Mouse (Mus musculus): ENCODE results near the gene Slc27a3. TPM values are rescaled to one million over a fixed set of nuclear protein-coding genes. Genes with fewer than 3 reads are reported as not detected.

Gene Slc27a3
- 22.9 and 24.1 TPM in 2 replicates for polyA plus RNA-seq (2015; fragmentation: Nextera tagmentation; extraction: Ambion mirVana)

DNA sequence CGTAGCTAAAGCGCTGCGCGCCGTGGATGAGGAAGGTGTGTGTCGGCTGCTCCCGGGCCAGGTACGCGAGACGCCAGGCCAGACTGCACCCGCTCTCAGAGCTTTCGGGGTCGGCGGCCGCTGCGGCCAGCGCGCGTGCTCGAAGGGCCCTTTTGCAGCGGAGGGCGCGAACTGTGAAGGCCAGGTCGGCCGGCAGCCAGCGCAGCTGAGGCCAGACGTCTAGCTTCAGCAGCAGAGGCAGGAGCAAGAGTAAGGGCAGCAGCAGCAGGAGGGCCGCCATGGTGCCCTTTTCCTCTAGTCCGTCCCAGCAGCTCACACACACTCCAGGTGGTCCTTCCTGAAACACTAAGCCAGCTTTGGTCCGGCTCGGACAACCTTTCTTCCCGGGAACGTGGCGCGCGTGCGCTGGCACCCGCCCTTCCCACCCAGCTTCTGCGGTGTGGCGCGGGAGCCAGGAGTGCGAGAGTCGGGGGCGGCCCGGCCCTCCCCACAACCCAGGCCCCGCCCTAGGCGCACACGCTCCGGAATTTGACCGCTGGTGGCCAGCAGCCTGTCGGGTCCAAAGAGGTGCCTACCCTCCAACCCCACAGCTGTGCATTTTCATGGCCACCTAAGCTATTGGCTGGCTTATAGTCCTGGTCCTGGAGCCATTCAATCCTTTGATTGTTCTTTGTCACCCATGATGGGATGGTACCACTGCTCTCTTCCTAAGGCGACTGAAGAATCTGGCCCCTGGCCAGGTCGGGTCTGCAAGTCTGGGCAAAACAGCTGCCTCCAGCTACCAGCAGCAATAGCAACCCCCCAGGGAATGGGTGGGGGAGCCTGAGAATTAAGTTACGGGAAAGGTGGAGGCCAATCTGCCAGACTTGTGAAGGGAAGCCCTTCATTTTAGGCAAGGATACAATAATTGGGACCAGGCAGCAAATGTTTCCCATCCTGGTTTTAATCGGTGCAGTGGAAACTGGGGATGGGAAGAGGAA lies at the start of gene Slc27a3:
Gene Slc27a3, minus strand, starts transcription at position 428 of the 980 bp plus-strand sequence.
- Histone ChIP-seq H3K9me3 (no peaks in the 10 kb centered on the region), H3K27me3 (no peaks in the 10 kb centered on the region), H3K27ac (replicated peaks) (peak within 1 kb of the TSS; percentile 97), H3K4me1 (replicated peaks) (peaks cover 45% of the 10 kb centered on the region), H3K36me3 (peaks cover 64% of the 10 kb centered on the region), H3K9ac (peak within 1 kb of the TSS; percentile 95), H3K4me2 (peak within 1 kb of the TSS; percentile 96), H3K4me3 (peak within 1 kb of the TSS; percentile 73)
- ATAC-seq (ENCODE audit: low read depth), result peak; percentile 75
- 1% methylated on average over 53 of the region's 55 CpGs for WGBS

DNA sequence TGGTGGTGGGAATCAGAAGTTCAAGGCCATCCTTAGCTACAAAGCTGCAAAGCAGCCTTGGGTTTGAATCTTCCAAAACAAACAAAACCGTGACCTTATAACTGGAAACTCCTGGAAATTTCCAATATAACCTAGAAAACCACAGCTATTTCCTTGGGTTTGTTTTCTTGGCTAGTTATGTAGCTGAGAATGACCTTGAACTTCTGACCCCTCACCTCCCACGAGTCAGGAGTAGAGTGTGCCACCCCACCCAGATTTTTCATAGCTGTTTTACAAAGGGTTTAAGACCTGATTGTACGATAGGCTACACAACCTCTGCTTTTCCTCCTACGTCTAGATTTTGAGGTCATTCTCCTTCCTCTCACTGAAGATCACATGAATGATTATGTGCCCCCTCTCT lies 47.4 kb upstream of the Slc27a3 start:
- no peak overlapping the region for H3K4me3 ChIP-seq
- no peak overlapping the region for H3K27ac ChIP-seq (replicated peaks)
- no peak for ATAC-seq (ENCODE audit: low read depth)
- no peak overlapping the region for H3K9ac ChIP-seq
- no peaks in the 10 kb centered on the region for H3K27me3 ChIP-seq
- H3K4me1 ChIP-seq (replicated peaks), result peaks cover 14% of the 10 kb centered on the region
- H3K9me3 ChIP-seq, result no peaks in the 10 kb centered on the region
- no peaks in the 10 kb centered on the region for H3K36me3 ChIP-seq
- WGBS, result 82% methylated on average over 4 of the region's 4 CpGs
- no peak overlapping the region for H3K4me2 ChIP-seq

DNA sequence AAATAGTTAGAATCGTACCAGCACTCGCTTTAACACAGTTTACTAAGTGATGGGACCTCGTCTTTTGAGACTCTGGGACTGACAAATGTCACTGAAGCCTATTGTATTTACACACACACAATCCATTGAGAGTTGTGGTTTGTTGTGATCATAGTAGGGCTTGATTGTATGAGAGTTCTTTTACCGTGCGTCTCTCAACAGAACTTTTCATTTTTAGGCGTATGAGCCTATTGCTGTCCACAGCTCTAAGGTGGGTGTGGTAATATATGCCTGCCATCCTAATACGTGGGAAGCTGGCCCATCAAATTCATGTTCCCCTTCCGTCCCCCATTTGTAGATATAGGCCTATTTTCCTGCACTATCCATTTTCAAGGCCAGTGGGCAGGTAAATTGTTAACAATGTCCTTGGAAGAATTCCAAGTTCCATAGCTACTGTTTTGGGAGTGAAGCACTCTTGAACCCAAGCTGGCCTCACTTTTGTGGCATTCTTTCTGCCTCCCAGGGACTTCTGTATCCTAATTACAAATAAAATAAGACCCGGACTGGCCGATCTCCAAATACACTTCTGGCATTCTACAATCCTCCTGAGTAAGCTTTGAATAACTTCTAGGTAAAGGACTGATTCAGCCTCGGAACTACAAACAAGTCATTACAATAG lies 44.5 kb upstream of the Slc27a3 start:
- Histone ChIP-seq H3K36me3 (0 out of 2 replicates have a peak, but pooled peaks cover 3% of the 10 kb centered on the region), H3K27me3 (no peaks in the 10 kb centered on the region), H3K4me3 (peak overlapping the region; percentile 56), H3K9me3 (no peaks in the 10 kb centered on the region), H3K4me1 (replicated peaks) (peaks cover 33% of the 10 kb centered on the region), H3K4me2 (peak overlapping the region; percentile 99), H3K9ac (peak overlapping the region; percentile 43; the same call in 1 of the 2 replicates), H3K27ac (replicated peaks) (peak overlapping the region; percentile 4; the same call in 1 of the 2 replicates)
- no peak for ATAC-seq (ENCODE audit: low read depth)
- WGBS, result 58% methylated on average over 11 of the region's 11 CpGs

DNA sequence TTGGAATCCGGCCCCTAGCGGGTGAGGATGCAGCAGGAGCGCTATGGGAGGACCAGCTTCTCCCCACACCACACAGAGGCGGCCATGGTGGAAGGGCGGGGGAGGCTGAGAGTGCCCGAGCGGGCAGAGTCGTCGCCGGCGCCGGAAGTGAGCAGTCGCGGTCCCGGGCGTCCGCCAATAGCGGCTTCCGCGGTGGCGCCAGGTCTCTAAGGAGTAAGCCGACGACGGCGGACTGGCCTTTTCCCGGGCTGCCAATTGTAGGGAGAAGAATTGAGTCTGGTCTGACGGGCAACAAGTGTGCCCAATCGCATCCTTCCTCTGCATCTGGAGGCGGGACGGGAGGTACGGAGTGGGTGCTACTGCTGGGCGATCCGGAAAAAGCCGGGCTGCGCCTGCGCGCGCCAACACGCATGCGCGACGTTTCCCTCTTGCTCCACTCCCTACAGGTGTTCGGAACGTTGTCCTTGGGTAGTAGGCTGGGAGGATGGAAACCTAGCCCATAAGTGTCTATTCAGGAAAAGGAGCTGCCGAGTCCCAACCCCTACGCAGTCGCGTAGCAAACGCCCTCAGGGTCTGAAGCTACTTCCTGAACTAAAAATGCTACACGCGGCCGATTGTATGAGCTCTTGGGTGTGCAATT lies 43.8 kb upstream of the Slc27a3 start, which contains the start of gene Ints3:
Gene Ints3, minus strand, starts transcription at position 242 of the 640 bp plus-strand sequence.
- peak; percentile 99 for ATAC-seq (ENCODE audit: low read depth)
- Histone ChIP-seq H3K27ac (replicated peaks) (peak within 1 kb of the TSS; percentile 96), H3K9ac (peak within 1 kb of the TSS; percentile 80), H3K27me3 (no peaks in the 10 kb centered on the region), H3K9me3 (no peaks in the 10 kb centered on the region), H3K4me3 (peak within 1 kb of the TSS; percentile 56), H3K4me2 (peak within 1 kb of the TSS; percentile 99), H3K36me3 (0 out of 2 replicates have a peak, but pooled peaks cover 6% of the 10 kb centered on the region), H3K4me1 (replicated peaks) (peaks cover 40% of the 10 kb centered on the region)
- WGBS, result under 1% methylated on average over 52 of the region's 52 CpGs

DNA sequence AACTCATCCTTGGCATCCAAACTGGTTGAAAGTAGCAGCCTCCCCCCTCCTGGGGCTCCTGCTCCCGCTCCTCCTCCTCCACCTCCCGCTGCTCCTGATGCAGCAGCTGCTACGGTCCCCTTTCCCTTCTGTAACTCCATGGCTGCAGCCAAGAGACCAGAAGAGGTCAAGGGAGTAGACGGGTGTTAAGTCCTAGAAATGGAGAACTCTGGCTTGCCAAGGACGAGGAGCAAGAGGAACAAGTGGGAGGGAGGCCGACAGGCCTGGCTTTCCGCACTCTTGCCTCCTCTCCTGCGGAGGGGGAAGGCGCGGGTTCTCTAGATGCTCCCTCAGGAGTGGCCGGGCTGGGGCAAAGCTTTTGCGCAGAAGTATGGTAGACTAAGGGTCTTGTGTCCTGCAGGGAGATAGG lies 43.1 kb upstream of the Slc27a3 start:
- 1% methylated on average over 12 of the region's 12 CpGs for WGBS
- ATAC-seq (ENCODE audit: low read depth), result peak; percentile 60
- 0 out of 2 replicates have a peak, but pooled peaks cover 6% of the 10 kb centered on the region for H3K36me3 ChIP-seq
- peak overlapping the region; percentile 99 for H3K4me2 ChIP-seq
- peak overlapping the region; percentile 56 for H3K4me3 ChIP-seq
- H3K27me3 ChIP-seq, result no peaks in the 10 kb centered on the region
- peaks cover 47% of the 10 kb centered on the region for H3K4me1 ChIP-seq (replicated peaks)
- peak overlapping the region; percentile 80 for H3K9ac ChIP-seq
- peak overlapping the region; percentile 96 for H3K27ac ChIP-seq (replicated peaks)
- no peaks in the 10 kb centered on the region for H3K9me3 ChIP-seq

DNA sequence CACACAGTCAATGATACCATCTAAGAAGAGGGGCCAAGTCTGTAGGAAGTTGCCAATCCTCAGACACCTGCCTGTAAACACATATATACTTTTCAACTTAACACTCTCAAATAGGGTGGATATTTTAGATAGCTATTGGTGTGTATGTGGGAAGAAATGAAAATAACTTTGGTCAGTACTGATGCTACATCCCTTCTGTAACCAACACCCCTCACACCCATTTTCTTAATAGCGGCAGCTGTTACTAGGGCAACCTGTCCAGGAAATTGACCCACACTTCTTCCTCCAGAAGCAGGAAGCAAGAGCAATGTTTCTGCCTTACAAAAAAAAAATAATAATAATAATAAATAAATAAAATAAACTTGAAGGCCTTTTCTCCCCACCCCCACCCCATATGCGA lies 42.6 kb upstream of the Slc27a3 start:
- WGBS, result 15% methylated on average over 2 of the region's 2 CpGs
- Histone ChIP-seq H3K27me3 (no peaks in the 10 kb centered on the region), H3K4me3 (peak overlapping the region; percentile 56), H3K36me3 (0 out of 2 replicates have a peak, but pooled peaks cover 6% of the 10 kb centered on the region), H3K9ac (peak overlapping the region; percentile 80), H3K9me3 (no peaks in the 10 kb centered on the region), H3K27ac (replicated peaks) (0 out of 2 replicates have a peak overlapping the region, but pooled peaks have one; percentile 96), H3K4me1 (replicated peaks) (peaks cover 47% of the 10 kb centered on the region), H3K4me2 (peak overlapping the region; percentile 99)
- ATAC-seq (ENCODE audit: low read depth), result no peak

DNA sequence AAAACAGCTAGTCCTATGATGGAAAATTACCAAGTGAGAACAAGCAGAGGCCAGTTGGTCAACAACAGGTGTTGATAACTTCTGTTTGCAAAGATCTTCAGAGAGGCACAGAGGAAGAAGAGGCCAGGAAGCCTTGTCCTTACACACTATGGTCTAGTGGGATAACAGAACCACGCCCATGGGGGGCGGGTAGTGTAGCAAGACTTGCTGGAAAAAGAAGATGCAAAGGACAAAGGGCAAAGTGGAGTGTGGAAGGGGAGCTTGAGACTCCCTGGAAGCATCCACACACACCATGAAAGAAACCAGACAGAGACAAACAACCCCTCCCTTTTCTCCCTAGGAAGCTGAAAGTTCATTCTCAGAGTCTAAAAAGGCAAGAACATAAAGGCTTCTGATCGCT lies 39.8 kb upstream of the Slc27a3 start:
- Histone ChIP-seq H3K4me1 (replicated peaks) (peaks cover 47% of the 10 kb centered on the region), H3K27me3 (no peaks in the 10 kb centered on the region), H3K36me3 (peaks cover 14% of the 10 kb centered on the region; the same call in 1 of the 2 replicates), H3K27ac (replicated peaks) (no peak overlapping the region), H3K9ac (no peak overlapping the region), H3K4me3 (no peak overlapping the region), H3K9me3 (no peaks in the 10 kb centered on the region), H3K4me2 (no peak overlapping the region)
- no peak for ATAC-seq (ENCODE audit: low read depth)
- 87% methylated on average over 3 of the region's 3 CpGs for WGBS

DNA sequence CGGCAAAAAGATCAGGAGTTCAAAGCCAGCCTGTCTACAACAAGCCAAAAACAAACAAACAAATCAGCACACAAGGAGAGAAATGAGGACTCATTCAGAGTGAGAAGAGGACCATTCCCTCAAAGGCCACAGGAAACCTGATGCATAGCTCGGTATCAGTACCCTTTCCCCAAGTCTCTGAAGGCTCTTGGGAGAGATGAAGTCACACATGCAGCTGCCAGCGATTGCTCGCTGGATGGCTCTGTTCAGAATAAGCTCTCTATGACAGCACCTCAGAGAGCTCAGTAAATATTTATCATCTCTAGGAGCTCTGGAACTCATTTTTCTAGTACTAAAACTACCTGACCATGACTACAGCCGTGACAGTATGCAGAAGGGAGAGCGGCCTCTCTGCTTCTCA lies 38.4 kb upstream of the Slc27a3 start:
- Histone ChIP-seq H3K9me3 (no peaks in the 10 kb centered on the region), H3K27ac (replicated peaks) (no peak overlapping the region), H3K9ac (no peak overlapping the region), H3K36me3 (peaks cover 25% of the 10 kb centered on the region), H3K27me3 (no peaks in the 10 kb centered on the region), H3K4me3 (no peak overlapping the region), H3K4me2 (no peak overlapping the region), H3K4me1 (replicated peaks) (peaks cover 40% of the 10 kb centered on the region)
- ATAC-seq (ENCODE audit: low read depth), result no peak
- 81% methylated on average over 6 of the region's 6 CpGs for WGBS

DNA sequence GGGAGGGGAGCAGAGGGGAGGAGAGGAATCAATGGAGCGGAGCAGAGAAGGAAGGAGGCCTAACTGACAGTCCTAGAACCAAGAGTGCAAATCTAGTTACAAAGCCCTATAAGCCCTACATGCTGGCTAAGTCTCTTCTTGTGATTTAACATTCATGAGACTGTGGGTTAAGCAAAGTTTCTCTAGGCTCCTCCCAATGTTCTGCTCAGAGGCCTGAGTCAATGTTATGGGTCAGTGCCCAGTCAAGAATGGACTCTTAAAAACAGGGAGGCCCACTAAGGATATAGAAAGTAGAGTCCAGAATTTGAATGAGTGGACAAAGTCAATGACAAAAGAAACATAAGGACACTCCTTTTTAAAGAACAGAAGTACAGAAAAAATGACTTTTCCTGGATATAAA lies 37.8 kb upstream of the Slc27a3 start:
- no peak overlapping the region for H3K27ac ChIP-seq (replicated peaks)
- WGBS, result 71% methylated on average over 1 of the region's 1 CpGs
- no peak for ATAC-seq (ENCODE audit: low read depth)
- no peak overlapping the region for H3K4me3 ChIP-seq
- no peaks in the 10 kb centered on the region for H3K9me3 ChIP-seq
- H3K9ac ChIP-seq, result no peak overlapping the region
- peaks cover 37% of the 10 kb centered on the region for H3K4me1 ChIP-seq (replicated peaks)
- no peaks in the 10 kb centered on the region for H3K27me3 ChIP-seq
- no peak overlapping the region for H3K4me2 ChIP-seq
- peaks cover 31% of the 10 kb centered on the region for H3K36me3 ChIP-seq

DNA sequence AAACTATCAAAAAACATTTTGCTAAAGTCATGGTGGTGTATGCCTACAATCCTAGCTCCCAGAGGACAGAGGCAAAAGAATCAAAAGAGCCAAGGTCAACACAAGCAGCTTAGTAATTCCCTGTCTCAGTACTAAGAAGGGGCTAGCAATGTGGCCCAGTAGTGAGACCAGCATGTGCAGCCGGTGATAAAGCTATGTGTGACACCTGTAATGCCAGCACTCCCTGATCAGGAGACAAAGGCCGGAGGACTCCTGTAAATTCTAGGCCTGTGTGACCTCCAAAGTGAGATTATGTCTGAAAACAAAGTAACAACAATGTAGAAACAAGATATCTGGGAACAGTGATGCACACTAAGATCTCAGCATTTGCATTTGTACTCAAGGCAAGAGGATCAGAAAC lies 35.8 kb upstream of the Slc27a3 start:
- Histone ChIP-seq H3K27me3 (no peaks in the 10 kb centered on the region), H3K9ac (no peak overlapping the region), H3K4me2 (no peak overlapping the region), H3K27ac (replicated peaks) (no peak overlapping the region), H3K36me3 (peaks cover 49% of the 10 kb centered on the region), H3K4me3 (no peak overlapping the region), H3K9me3 (no peaks in the 10 kb centered on the region), H3K4me1 (replicated peaks) (peaks cover 16% of the 10 kb centered on the region)
- ATAC-seq (ENCODE audit: low read depth), result no peak
- 96% methylated on average over 2 of the region's 2 CpGs for WGBS

DNA sequence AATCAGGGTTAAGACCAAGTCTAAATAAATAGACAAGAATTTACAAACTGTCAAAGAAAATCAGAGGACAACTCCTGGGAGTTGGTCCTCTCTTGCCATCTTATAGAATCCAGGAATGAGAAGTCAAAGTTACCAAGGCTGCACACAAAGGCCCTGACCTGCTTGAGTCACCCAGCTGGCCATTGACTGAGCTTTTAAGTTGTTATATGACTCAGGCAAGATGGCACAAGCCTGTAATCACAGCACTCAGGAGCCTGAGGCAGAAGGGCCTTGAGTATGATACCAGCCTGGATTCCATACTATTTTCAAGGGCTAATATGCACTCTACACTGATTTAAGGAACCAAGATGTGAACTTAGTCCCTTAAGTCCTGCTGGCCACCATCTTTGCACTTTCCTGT lies 33.8 kb upstream of the Slc27a3 start:
- no peak overlapping the region for H3K27ac ChIP-seq (replicated peaks)
- peaks cover 61% of the 10 kb centered on the region for H3K36me3 ChIP-seq
- no peak for ATAC-seq (ENCODE audit: low read depth)

More for the DNA sequence above, 33.8 kb upstream of the Slc27a3 start:
- H3K4me2 ChIP-seq, result no peak overlapping the region
- H3K9ac ChIP-seq, result no peak overlapping the region
- peaks cover 7% of the 10 kb centered on the region for H3K4me1 ChIP-seq (replicated peaks)
- no peak overlapping the region for H3K4me3 ChIP-seq
- no peaks in the 10 kb centered on the region for H3K9me3 ChIP-seq
- no peaks in the 10 kb centered on the region for H3K27me3 ChIP-seq
